8 mouse cellular contexts compared by ENCODE assay signal in the genomic region with DNA sequence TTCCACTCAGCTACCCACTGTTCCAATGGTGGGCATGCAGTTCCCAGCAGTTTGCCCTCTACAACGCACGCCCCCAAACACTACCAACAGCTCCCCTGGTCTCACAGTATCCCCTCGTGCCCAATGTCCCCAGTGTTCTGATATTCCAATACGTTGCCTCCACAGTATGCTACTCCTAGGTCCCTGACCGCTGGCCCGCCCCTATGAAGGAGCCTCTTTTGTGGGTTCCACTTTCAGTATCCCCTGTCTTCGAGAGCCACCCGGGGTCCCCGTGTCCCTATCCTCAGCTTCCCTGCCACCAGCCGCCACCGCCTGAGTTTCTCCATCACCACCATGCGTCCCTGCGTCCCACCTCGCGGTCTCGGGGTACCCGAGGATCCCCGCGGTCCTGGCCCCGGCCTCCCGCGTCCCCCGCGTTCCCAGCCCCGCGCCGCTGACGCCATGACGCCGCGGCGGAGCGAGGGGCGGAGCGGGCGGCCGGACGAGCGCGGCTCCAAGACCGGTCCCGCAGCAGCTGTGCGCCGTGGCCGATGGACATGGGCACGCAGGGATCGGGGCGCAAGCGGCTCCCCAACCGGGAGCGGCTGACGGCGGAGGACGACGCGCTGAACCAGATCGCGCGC. TPM values are rescaled to one million over a fixed set of nuclear protein-coding genes. Genes with fewer than 3 reads are reported as not detected.
DNase-seq lines count a peak whose midpoint lies in the region; ATAC-seq and TF ChIP-seq lines count a peak whose summit lies in the region.

A gene (plus strand): TSS at position 470 of the 623 bp plus-strand sequence.

- H3ac ChIP-seq in C2C12 (ENCODE audit: control insufficient read depth, insufficient read length, low read depth), result peak within 1 kb of the TSS; percentile 68

- peak within 1 kb of the TSS; percentile 98 for H3K4me2 ChIP-seq in intestine, embryonic 15.5 days (replicated peaks)

- DNase-seq in adrenal gland, adult (ENCODE audit: inconsistent age in 2 of 2, low spot score in 1 of 2), result peak; percentile 83 to 94
- peak; percentile 78 for DNase-seq in embryonic facial prominence, embryonic 10.5 days (ENCODE audit: low spot score)
- DNase-seq in gastrocnemius, postnatal 4 days (ENCODE audit: low spot score in 2 of 2), result peak; percentile 59 to 71
- no peak for DNase-seq in liver, adult 2 months (ENCODE audit: extremely low read depth, low read depth, low spot score)
- no peak for DNase-seq in T-cell, adult 2 months (ENCODE audit: low spot score)

- peaks cover 39% of the 10 kb centered on the region for H3K79me3 ChIP-seq in C2C12 (ENCODE audit: low read depth)

- no peak for TF ChIP-seq POLR2A in liver, adult 2 months (IDR thresholded peaks at IDR 0.05; ENCODE audit: extremely low read depth, insufficient read depth, low read length)

- WGBS in embryonic facial prominence, embryonic 10.5 days, result 2% methylated on average over 59 of the region's 59 CpGs
- WGBS in intestine, embryonic 15.5 days, result 2% methylated on average over 59 of the region's 59 CpGs
- WGBS in liver, adult 2 months, result 3% methylated on average over 59 of the region's 59 CpGs

- peaks cover 49% of the 10 kb centered on the region for H3K79me2 ChIP-seq in C2C12 (ENCODE audit: control insufficient read depth, insufficient read depth)
- H3K79me2 ChIP-seq in liver, adult 2 months (ENCODE audit: control insufficient read depth, insufficient read depth, low read length), result no peaks in the 10 kb centered on the region

- peak within 1 kb of the TSS; percentile 88 for H3K27ac ChIP-seq in embryonic facial prominence, embryonic 10.5 days (replicated peaks)
- no peak within 1 kb of the TSS for H3K27ac ChIP-seq in intestine, embryonic 15.5 days
- H3K27ac ChIP-seq in liver, adult 2 months (replicated peaks; ENCODE audit: insufficient read depth, low read depth, low read length), result no peak within 1 kb of the TSS

- peak within 1 kb of the TSS; percentile 89 for H3K4me3 ChIP-seq in C2C12 (ENCODE audit: insufficient read depth, poor library complexity, severe bottlenecking)
- H3K4me3 ChIP-seq in embryonic facial prominence, embryonic 10.5 days, result peak within 1 kb of the TSS; percentile 70
- peak within 1 kb of the TSS; percentile 60 for H3K4me3 ChIP-seq in intestine, embryonic 15.5 days (replicated peaks)
- H3K4me3 ChIP-seq in liver, adult 2 months (ENCODE audit: insufficient read depth, low read depth, low read length), result peak within 1 kb of the TSS; percentile 95

- peaks cover 34% of the 10 kb centered on the region for H3K4me1 ChIP-seq in embryonic facial prominence, embryonic 10.5 days
- H3K4me1 ChIP-seq in intestine, embryonic 15.5 days (replicated peaks), result peaks cover 13% of the 10 kb centered on the region
- H3K4me1 ChIP-seq in liver, adult 2 months (ENCODE audit: control insufficient read depth, insufficient read depth, low read length), result peaks cover 2% of the 10 kb centered on the region; the same call in 1 of the 2 replicates

- peak within 1 kb of the TSS; percentile 84 for H3K9ac ChIP-seq in intestine, embryonic 15.5 days
- peak within 1 kb of the TSS; percentile 79 for H3K9ac ChIP-seq in liver, adult 2 months (ENCODE audit: low read depth, low read length)

- H3K36me3 ChIP-seq in C2C12 (ENCODE audit: control insufficient read depth, insufficient read depth), result no peaks in the 10 kb centered on the region
- H3K36me3 ChIP-seq in embryonic facial prominence, embryonic 10.5 days (replicated peaks), result peaks cover 3% of the 10 kb centered on the region; the same call in 1 of the 2 replicates
- H3K36me3 ChIP-seq in intestine, embryonic 15.5 days, result no peaks in the 10 kb centered on the region
- no peaks in the 10 kb centered on the region for H3K36me3 ChIP-seq in liver, adult 2 months (ENCODE audit: control insufficient read depth, insufficient read depth, low read length)

- H3K9me3 ChIP-seq in embryonic facial prominence, embryonic 10.5 days, result peaks cover 4% of the 10 kb centered on the region
- no peaks in the 10 kb centered on the region for H3K9me3 ChIP-seq in intestine, embryonic 15.5 days

- TF ChIP-seq CTCF in C2C12 (IDR thresholded peaks at IDR 0.05; ENCODE audit: control insufficient read depth, insufficient read depth, insufficient read length), result no peak
- TF ChIP-seq CTCF in liver, adult 2 months (IDR thresholded peaks at IDR 0.05; ENCODE audit: low read depth, low read length), result no peak

- H3K27me3 ChIP-seq in C2C12 (ENCODE audit: control insufficient read depth, insufficient read depth, insufficient read length), result no peaks in the 10 kb centered on the region
- H3K27me3 ChIP-seq in embryonic facial prominence, embryonic 10.5 days (replicated peaks; ENCODE audit: low read depth, poor library complexity, severe bottlenecking), result peaks cover 22% of the 10 kb centered on the region
- H3K27me3 ChIP-seq in intestine, embryonic 15.5 days (replicated peaks), result no peaks in the 10 kb centered on the region
- peaks cover 4% of the 10 kb centered on the region; the same call in 1 of the 2 replicates for H3K27me3 ChIP-seq in liver, adult 2 months (ENCODE audit: control insufficient read depth, insufficient read depth, low read length)

- peak; percentile 88 for ATAC-seq in intestine, embryonic 15.5 days
- ATAC-seq in monocyte, adult 5-6 weeks (replicated peaks; ENCODE audit: insufficient number of reproducible peaks, low FRiP score, low TSS enrichment, poor library complexity, severe bottlenecking), result peak; percentile 33

TF ChIP-seq in C2C12, 6 proteins besides CTCF, POLR2A, EP300 and RAD21:
- TF ChIP-seq FOSL1 (IDR thresholded peaks at IDR 0.05; ENCODE audit: insufficient read depth, low read length, poor library complexity, severe bottlenecking), result no peak

RNA-seq across cellular contexts. Expression of the gene that starts here (rescaled TPM):
- polyA plus RNA-seq in C2C12 (2012; fragmentation: generic; extraction: Trizol), result 74.1 TPM
- polyA plus RNA-seq in embryonic facial prominence, embryonic 10.5 days (2016; fragmentation: Nextera tagmentation; extraction: Ambion mirVana), result 22.5 and 25.7 TPM in 2 replicates
- 100 to 1,000 TPM; 206 to 229 TPM for total RNA-seq in gastrocnemius, postnatal 4 days (2021)
- polyA plus RNA-seq in intestine, embryonic 15.5 days (2015; fragmentation: Nextera tagmentation; extraction: Ambion mirVana), result 58.7 and 63.5 TPM in 2 replicates
- 20.1 and 22.4 TPM in 2 replicates for total RNA-seq in liver, adult 2 months (2014; rRNA removed)
- 3.4 and 4.8 TPM in 2 replicates for polyA plus RNA-seq in liver, adult 2 months (2012; rRNA removed)
- 527 to 604 TPM (median 547 TPM) in 3 replicates for total RNA-seq in monocyte, adult 5-6 weeks (2017)

Comparison
In these comparisons a context has a peak if more than half of its experiments do, and no peak if none do; other contexts are left out.
1. DNase-seq: peak in adrenal gland, adult (2 of 2), embryonic facial prominence, embryonic 10.5 days (single experiment) and gastrocnemius, postnatal 4 days (2 of 2); none in liver, adult 2 months (single experiment) and T-cell, adult 2 months (single experiment).
2. Peak in every context shown above with its lines, with median percentiles within 50 percentile points of each other: H3K4me3 ChIP-seq.